Mouse (Mus musculus): ENCODE data around the gene Rbm17. TPM values are rescaled to one million over a fixed set of nuclear protein-coding genes. Genes with fewer than 3 reads are reported as not detected.
A peak's percentile ranks its signal among the peaks of the same experiment; 100 is the strongest.

Rbm17 gene
- polyA plus RNA-seq, 1 experiment from 2014 or later = 130 TPM

GRCm38 (mm10) chr2:11602506-11603489, 1.2 kb downstream of the Rbm17 start:
- under 1% methylated on average over 67 of the region's 78 CpGs for WGBS
- Histone ChIP-seq H3K36me3 (ENCODE audit: control insufficient read depth, insufficient read depth, low read length) (0 out of 2 replicates have a peak, but pooled peaks cover 3% of the 10 kb centered on the region), H3K4me1 (replicated peaks; ENCODE audit: control insufficient read depth, insufficient read depth, low read length) (peaks cover 7% of the 10 kb centered on the region)

GRCm38 (mm10) chr2:11601795-11602194, 2.2 kb downstream of the Rbm17 start:
- Histone ChIP-seq H3K27ac (ENCODE audit: low read length) (no peak overlapping the region), H3K4me3 (ENCODE audit: low read length) (peak overlapping the region; percentile 97), H3K9me3 (ENCODE audit: control insufficient read depth, low read length) (no peaks in the 10 kb centered on the region), H3K36me3 (ENCODE audit: control insufficient read depth, insufficient read depth, low read length) (peaks cover 9% of the 10 kb centered on the region; the same call in 1 of the 2 replicates), H3K4me2 (ENCODE audit: low read depth, low read length) (peak overlapping the region; percentile 63), H3K27me3 (ENCODE audit: control insufficient read depth, insufficient read depth, low read depth, low read length) (no peaks in the 10 kb centered on the region), H3K4me1 (replicated peaks; ENCODE audit: control insufficient read depth, insufficient read depth, low read length) (peaks cover 7% of the 10 kb centered on the region), H3K9ac (ENCODE audit: low read length) (peak overlapping the region; percentile 99)
- WGBS = 70% methylated on average over 6 of the region's 6 CpGs
- ATAC-seq (ENCODE audit: low read depth) = no peak

More at GRCm38 (mm10) chr2:11602506-11603489, 1.2 kb downstream of the Rbm17 start:
- Histone ChIP-seq H3K9me3 (ENCODE audit: control insufficient read depth, low read length) (no peaks in the 10 kb centered on the region), H3K4me2 (ENCODE audit: low read depth, low read length) (peak overlapping the region; percentile 63), H3K4me3 (ENCODE audit: low read length) (peak overlapping the region; percentile 97), H3K27me3 (ENCODE audit: control insufficient read depth, insufficient read depth, low read depth, low read length) (no peaks in the 10 kb centered on the region), H3K27ac (ENCODE audit: low read length) (peak overlapping the region; percentile 55; the same call in 1 of the 2 replicates), H3K9ac (ENCODE audit: low read length) (peak overlapping the region; percentile 99)
- peak; percentile 99 for ATAC-seq (ENCODE audit: low read depth)

- 97% methylated on average over 7 of the region's 7 CpGs for WGBS
- ATAC-seq (ENCODE audit: low read depth) = no peak
Observed at GRCm38 (mm10) chr2:11597906-11598305, 6.0 kb downstream of the Rbm17 start.

GRCm38 (mm10) chr2:11596690-11597089, 7.3 kb downstream of the Rbm17 start:
- ATAC-seq (ENCODE audit: low read depth) = no peak
- 77% methylated on average over 2 of the region's 2 CpGs for WGBS

More at GRCm38 (mm10) chr2:11597906-11598305, 6.0 kb downstream of the Rbm17 start:
- no peaks in the 10 kb centered on the region for H3K9me3 ChIP-seq (ENCODE audit: control insufficient read depth, low read length)
- no peak overlapping the region for H3K9ac ChIP-seq (ENCODE audit: low read length)
- peaks cover 7% of the 10 kb centered on the region for H3K4me1 ChIP-seq (replicated peaks; ENCODE audit: control insufficient read depth, insufficient read depth, low read length)
- H3K27ac ChIP-seq (ENCODE audit: low read length) = no peak overlapping the region
- no peak overlapping the region for H3K4me3 ChIP-seq (ENCODE audit: low read length)
- H3K4me2 ChIP-seq (ENCODE audit: low read depth, low read length) = no peak overlapping the region
- H3K27me3 ChIP-seq (ENCODE audit: control insufficient read depth, insufficient read depth, low read depth, low read length) = no peaks in the 10 kb centered on the region
- peaks cover 36% of the 10 kb centered on the region for H3K36me3 ChIP-seq (ENCODE audit: control insufficient read depth, insufficient read depth, low read length)

GRCm38 (mm10) chr2:11587996-11588395, 16.0 kb downstream of the Rbm17 start:
- H3K4me1 ChIP-seq (replicated peaks; ENCODE audit: control insufficient read depth, insufficient read depth, low read length) = no peaks in the 10 kb centered on the region
- peaks cover 73% of the 10 kb centered on the region for H3K36me3 ChIP-seq (ENCODE audit: control insufficient read depth, insufficient read depth, low read length)
- no peaks in the 10 kb centered on the region for H3K9me3 ChIP-seq (ENCODE audit: control insufficient read depth, low read length)
- 91% methylated on average over 4 of the region's 4 CpGs for WGBS
- no peak overlapping the region for H3K27ac ChIP-seq (ENCODE audit: low read length)
- no peak overlapping the region for H3K4me2 ChIP-seq (ENCODE audit: low read depth, low read length)
- no peak overlapping the region for H3K4me3 ChIP-seq (ENCODE audit: low read length)
- no peak overlapping the region for H3K9ac ChIP-seq (ENCODE audit: low read length)
- no peak for ATAC-seq (ENCODE audit: low read depth)
- H3K27me3 ChIP-seq (ENCODE audit: control insufficient read depth, insufficient read depth, low read depth, low read length) = no peaks in the 10 kb centered on the region

More at GRCm38 (mm10) chr2:11596690-11597089, 7.3 kb downstream of the Rbm17 start:
- Histone ChIP-seq H3K27me3 (ENCODE audit: control insufficient read depth, insufficient read depth, low read depth, low read length) (no peaks in the 10 kb centered on the region), H3K9me3 (ENCODE audit: control insufficient read depth, low read length) (no peaks in the 10 kb centered on the region), H3K4me3 (ENCODE audit: low read length) (no peak overlapping the region), H3K9ac (ENCODE audit: low read length) (no peak overlapping the region), H3K4me1 (replicated peaks; ENCODE audit: control insufficient read depth, insufficient read depth, low read length) (peaks cover 2% of the 10 kb centered on the region), H3K36me3 (ENCODE audit: control insufficient read depth, insufficient read depth, low read length) (peaks cover 48% of the 10 kb centered on the region), H3K4me2 (ENCODE audit: low read depth, low read length) (no peak overlapping the region), H3K27ac (ENCODE audit: low read length) (no peak overlapping the region)

- Histone ChIP-seq H3K27me3 (ENCODE audit: control insufficient read depth, insufficient read depth, low read depth, low read length) (no peaks in the 10 kb centered on the region), H3K9me3 (ENCODE audit: control insufficient read depth, low read length) (no peaks in the 10 kb centered on the region), H3K4me3 (ENCODE audit: low read length) (no peak overlapping the region), H3K27ac (ENCODE audit: low read length) (no peak overlapping the region), H3K9ac (ENCODE audit: low read length) (no peak overlapping the region), H3K4me2 (ENCODE audit: low read depth, low read length) (no peak overlapping the region), H3K36me3 (ENCODE audit: control insufficient read depth, insufficient read depth, low read length) (peaks cover 14% of the 10 kb centered on the region), H3K4me1 (replicated peaks; ENCODE audit: control insufficient read depth, insufficient read depth, low read length) (no peaks in the 10 kb centered on the region)
- no peak for ATAC-seq (ENCODE audit: low read depth)
- WGBS = 87% methylated on average over 4 of the region's 4 CpGs
Observed at GRCm38 (mm10) chr2:11579399-11579798, 24.6 kb downstream of the Rbm17 start.

- no peak overlapping the region for H3K4me2 ChIP-seq (ENCODE audit: low read depth, low read length)
- ATAC-seq (ENCODE audit: low read depth) = no peak
- H3K4me3 ChIP-seq (ENCODE audit: low read length) = no peak overlapping the region
- peaks cover 7% of the 10 kb centered on the region for H3K36me3 ChIP-seq (ENCODE audit: control insufficient read depth, insufficient read depth, low read length)
- no peaks in the 10 kb centered on the region for H3K4me1 ChIP-seq (replicated peaks; ENCODE audit: control insufficient read depth, insufficient read depth, low read length)
- H3K27me3 ChIP-seq (ENCODE audit: control insufficient read depth, insufficient read depth, low read depth, low read length) = no peaks in the 10 kb centered on the region
- H3K9ac ChIP-seq (ENCODE audit: low read length) = no peak overlapping the region
- H3K27ac ChIP-seq (ENCODE audit: low read length) = no peak overlapping the region
- no peaks in the 10 kb centered on the region for H3K9me3 ChIP-seq (ENCODE audit: control insufficient read depth, low read length)
- 86% methylated on average over 6 of the region's 6 CpGs for WGBS
Observed at GRCm38 (mm10) chr2:11578187-11578586, 25.8 kb downstream of the Rbm17 start.

- WGBS = 95% methylated on average over 1 of the region's 1 CpGs
- Histone ChIP-seq H3K9me3 (ENCODE audit: control insufficient read depth, low read length) (no peaks in the 10 kb centered on the region), H3K36me3 (ENCODE audit: control insufficient read depth, insufficient read depth, low read length) (no peaks in the 10 kb centered on the region), H3K9ac (ENCODE audit: low read length) (no peak overlapping the region), H3K27me3 (ENCODE audit: control insufficient read depth, insufficient read depth, low read depth, low read length) (no peaks in the 10 kb centered on the region), H3K4me2 (ENCODE audit: low read depth, low read length) (no peak overlapping the region), H3K4me1 (replicated peaks; ENCODE audit: control insufficient read depth, insufficient read depth, low read length) (no peaks in the 10 kb centered on the region), H3K4me3 (ENCODE audit: low read length) (no peak overlapping the region), H3K27ac (ENCODE audit: low read length) (no peak overlapping the region)
- no peak for ATAC-seq (ENCODE audit: low read depth)
Observed at GRCm38 (mm10) chr2:11573684-11574083, 30.3 kb downstream of the Rbm17 start.

- H3K27me3 ChIP-seq (ENCODE audit: control insufficient read depth, insufficient read depth, low read depth, low read length) = no peaks in the 10 kb centered on the region
- 52% methylated on average over 6 of the region's 6 CpGs for WGBS
Observed at GRCm38 (mm10) chr2:11571004-11571535, 32.9 kb downstream of the Rbm17 start.

More at GRCm38 (mm10) chr2:11571004-11571535, 32.9 kb downstream of the Rbm17 start:
- Histone ChIP-seq H3K9ac (ENCODE audit: low read length) (no peak overlapping the region), H3K36me3 (ENCODE audit: control insufficient read depth, insufficient read depth, low read length) (no peaks in the 10 kb centered on the region), H3K4me1 (replicated peaks; ENCODE audit: control insufficient read depth, insufficient read depth, low read length) (no peaks in the 10 kb centered on the region), H3K27ac (ENCODE audit: low read length) (no peak overlapping the region), H3K9me3 (ENCODE audit: control insufficient read depth, low read length) (no peaks in the 10 kb centered on the region), H3K4me3 (ENCODE audit: low read length) (no peak overlapping the region), H3K4me2 (ENCODE audit: low read depth, low read length) (no peak overlapping the region)
- no peak for ATAC-seq (ENCODE audit: low read depth)

Data from lung, embryonic 16.5 days (tissue).